Mouse (Mus musculus) liver, embryonic 11.5 days (tissue): ENCODE measurements around the gene Angptl7. TPM values are rescaled to one million over a fixed set of nuclear protein-coding genes. Genes with fewer than 3 reads are reported as not detected.

ENCODE experiments used
- ATAC-seq: fragments of 200-750 bp; cut with Nextera tagmentation; replicated peaks from 2 replicates; pipeline ENCODE4 v1.8.0; 2017; ENCODE audit warnings: moderate number of reproducible peaks, mild to moderate bottlenecking, moderate TSS enrichment, moderate library complexity; ENCODE audit not compliant: low FRiP score
- DNase-seq: peaks from one replicate; pipeline ENCODE4 v3.0.0-alpha.2; 2017; ENCODE audit warnings: low spot score
- H3K27ac ChIP-seq: fragments of 300-500 bp; sonication (generic); 2 replicates; pipeline ENCODE4 v1.5.1; 2014; ENCODE audit warnings: mild to moderate bottlenecking, low read depth, low read length, control low read depth
- H3K27me3 ChIP-seq: fragments of 300-500 bp; sonication (generic); replicated peaks from 2 replicates; pipeline ENCODE4 v1.6.1; 2014; ENCODE audit warnings: low read length, mixed read lengths; ENCODE audit not compliant: control insufficient read depth, insufficient read depth
- H3K36me3 ChIP-seq: fragments of 300-500 bp; sonication (generic); 2 replicates; pipeline ENCODE4 v1.6.1; 2014; ENCODE audit warnings: mild to moderate bottlenecking, low read length, moderate library complexity, mixed read lengths; ENCODE audit not compliant: control insufficient read depth, insufficient read depth
- H3K4me1 ChIP-seq: fragments of 300-500 bp; sonication (generic); replicated peaks from 2 replicates; pipeline ENCODE4 v1.6.1; 2014; ENCODE audit warnings: low read length, mixed read lengths; ENCODE audit not compliant: control insufficient read depth, insufficient read depth
- H3K4me2 ChIP-seq: fragments of 300-500 bp; sonication (generic); 2 replicates; pipeline ENCODE4 v1.6.1; 2014; ENCODE audit warnings: mild to moderate bottlenecking, control low read depth, moderate library complexity
- H3K4me3 ChIP-seq: fragments of 300-500 bp; sonication (generic); 2 replicates; pipeline ENCODE4 v1.5.1; 2014; ENCODE audit warnings: low read depth, low read length, control low read depth
- H3K9ac ChIP-seq: fragments of 300-500 bp; sonication (generic); 2 replicates; pipeline ENCODE4 v1.6.1; 2014; ENCODE audit warnings: low read depth, low read length, control low read depth
- H3K9me3 ChIP-seq: fragments of 300-500 bp; sonication (generic); 2 replicates; pipeline ENCODE4 v1.6.1; 2016; ENCODE audit warnings: low read length, inconsistent platforms, mixed read lengths; ENCODE audit not compliant: control insufficient read depth
- WGBS: fragments of 180-500 bp; shearing (Covaris S2); extraction: QIAGEN DNeasy Blood & Tissue Kit; methylation state at CpG from one replicate; pipeline ENCODE4 v1.1.7; 2014; 5-methylcytosine and 5-hydroxymethylcytosine counted together
- polyA plus RNA-seq: library from polyadenylated mRNA; unstranded; fragments of >200 nt; fragmentation: Nextera tagmentation; extraction: Ambion mirVana; gene quantifications from 2 replicates; pipeline ENCODE4 v1.2.1, GENCODE M21; 2014

Angptl7 gene
- polyA plus RNA-seq = 0.92 and 0.96 TPM in 2 replicates

GRCm38 (mm10) chr4:148500410-148500867, at the start of gene Angptl7:
Gene Angptl7, minus strand, starts transcription at chr4:148500460.
- H3K4me2 ChIP-seq = no peak within 1 kb of the TSS
- no peaks in the 10 kb centered on the region for H3K27me3 ChIP-seq
- H3K27ac ChIP-seq = no peak within 1 kb of the TSS
- H3K4me1 ChIP-seq = no peaks in the 10 kb centered on the region
- 58% methylated on average over 4 of the region's 4 CpGs for WGBS
- DNase-seq = no peak
- peaks cover 6% of the 10 kb centered on the region; the same call in 1 of the 2 replicates for H3K36me3 ChIP-seq
- ATAC-seq = no peak
- H3K4me3 ChIP-seq = no peak within 1 kb of the TSS
- H3K9ac ChIP-seq = no peak within 1 kb of the TSS
- no peaks in the 10 kb centered on the region for H3K9me3 ChIP-seq

- H3K4me2 ChIP-seq = no peak overlapping the region
- H3K27ac ChIP-seq = no peak overlapping the region
- no peaks in the 10 kb centered on the region for H3K27me3 ChIP-seq
- ATAC-seq (no peak), DNase-seq (no peak)
- no peak overlapping the region for H3K4me3 ChIP-seq
- 83% methylated on average over 4 of the region's 4 CpGs for WGBS
- no peaks in the 10 kb centered on the region for H3K9me3 ChIP-seq
- no peak overlapping the region for H3K9ac ChIP-seq
- H3K36me3 ChIP-seq = peaks cover 59% of the 10 kb centered on the region
- no peaks in the 10 kb centered on the region for H3K4me1 ChIP-seq
These were observed 48.8 kb upstream of the Angptl7 start for GRCm38 (mm10) chr4:148549106-148549505.

DNA sequence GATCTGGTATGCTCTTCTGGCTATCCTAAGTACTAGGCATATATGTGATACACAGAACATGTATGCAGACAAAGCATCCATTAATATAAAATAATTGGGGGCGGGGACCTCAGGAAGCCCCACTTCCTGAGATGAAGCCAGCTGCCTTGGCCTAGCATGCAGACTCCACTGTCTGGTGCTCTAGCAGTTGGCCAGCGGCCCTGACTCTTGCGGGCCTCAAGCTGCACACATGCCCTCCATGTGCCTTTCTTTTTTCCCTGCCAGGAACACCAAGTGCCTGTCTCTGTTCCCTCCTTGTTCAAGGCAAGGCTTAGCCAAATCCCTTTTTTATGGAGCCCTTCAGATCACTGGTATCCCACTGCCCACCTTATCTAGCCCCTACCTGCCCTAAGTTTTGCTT, 35.6 kb upstream of the Angptl7 start:
- no peak overlapping the region for H3K4me3 ChIP-seq
- peaks cover 52% of the 10 kb centered on the region for H3K36me3 ChIP-seq
- H3K27me3 ChIP-seq = no peaks in the 10 kb centered on the region
- H3K9me3 ChIP-seq = no peaks in the 10 kb centered on the region
- H3K27ac ChIP-seq = no peak overlapping the region
- ATAC-seq = no peak
- H3K9ac ChIP-seq = no peak overlapping the region
- no peaks in the 10 kb centered on the region for H3K4me1 ChIP-seq
- no peak for DNase-seq
- 92% methylated on average over 3 of the region's 3 CpGs for WGBS
- H3K4me2 ChIP-seq = no peak overlapping the region

- Histone ChIP-seq H3K36me3 (peaks cover 44% of the 10 kb centered on the region), H3K9ac (no peak overlapping the region), H3K4me2 (no peak overlapping the region), H3K27me3 (no peaks in the 10 kb centered on the region), H3K4me3 (no peak overlapping the region), H3K9me3 (no peaks in the 10 kb centered on the region), H3K27ac (no peak overlapping the region), H3K4me1 (no peaks in the 10 kb centered on the region)
- 90% methylated on average over 12 of the region's 12 CpGs for WGBS
- no peak for DNase-seq
- no peak for ATAC-seq
These were observed 33.5 kb upstream of the Angptl7 start for GRCm38 (mm10) chr4:148533613-148534328.

DNA sequence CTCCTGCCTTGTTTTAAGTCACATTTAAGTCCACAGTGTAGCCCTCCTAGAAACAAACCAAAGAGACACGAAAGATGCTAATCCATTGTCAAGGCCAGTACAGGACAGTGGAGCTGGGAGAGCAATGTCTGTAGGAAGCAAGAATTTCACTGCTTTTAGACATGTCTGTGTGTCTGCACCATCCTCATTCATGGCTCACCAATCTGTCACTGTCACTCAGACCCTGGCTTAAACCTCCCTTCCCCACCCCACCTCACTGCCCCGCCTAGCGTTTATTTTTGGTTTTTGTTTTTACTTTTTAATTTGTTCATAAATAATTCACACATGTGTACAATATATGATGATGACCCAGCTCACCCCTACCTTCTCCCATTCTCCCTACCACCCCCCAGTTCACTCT, 32.3 kb upstream of the Angptl7 start:
- WGBS = 91% methylated on average over 3 of the region's 3 CpGs
- ATAC-seq (no peak), DNase-seq (no peak)
- Histone ChIP-seq H3K4me1 (no peaks in the 10 kb centered on the region), H3K27me3 (no peaks in the 10 kb centered on the region), H3K4me2 (no peak overlapping the region), H3K36me3 (peaks cover 37% of the 10 kb centered on the region), H3K9me3 (no peaks in the 10 kb centered on the region), H3K27ac (no peak overlapping the region), H3K9ac (no peak overlapping the region), H3K4me3 (no peak overlapping the region)

- no peak overlapping the region for H3K27ac ChIP-seq
- H3K9me3 ChIP-seq = no peaks in the 10 kb centered on the region
- DNase-seq (no peak), ATAC-seq (no peak)
- peaks cover 28% of the 10 kb centered on the region for H3K36me3 ChIP-seq
- H3K9ac ChIP-seq = no peak overlapping the region
- no peaks in the 10 kb centered on the region for H3K4me1 ChIP-seq
- no peak overlapping the region for H3K4me3 ChIP-seq
- H3K27me3 ChIP-seq = no peaks in the 10 kb centered on the region
- no peak overlapping the region for H3K4me2 ChIP-seq
- WGBS = 82% methylated on average over 4 of the region's 4 CpGs
These were observed 31.1 kb upstream of the Angptl7 start for GRCm38 (mm10) chr4:148531341-148531740.

DNA sequence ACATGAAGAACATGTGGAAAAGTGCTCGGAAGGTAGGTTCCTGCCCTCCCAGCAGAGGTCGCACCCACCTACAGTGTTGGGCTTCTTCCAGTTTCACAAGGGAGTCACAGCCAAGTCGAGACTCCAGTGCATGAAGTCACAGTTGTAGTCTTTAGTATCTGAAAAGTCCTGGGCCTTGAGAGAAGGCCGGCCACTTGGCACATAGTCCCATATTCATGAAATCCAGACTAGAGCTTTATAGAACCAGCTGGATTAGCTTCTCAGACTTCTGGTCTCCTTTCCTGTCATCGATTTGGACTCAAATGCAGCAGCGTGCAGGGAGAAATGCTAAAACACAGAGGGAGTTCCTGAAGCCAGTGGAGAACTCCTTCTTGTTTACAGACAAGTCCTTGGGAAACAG, 30.5 kb upstream of the Angptl7 start:
- 90% methylated on average over 6 of the region's 6 CpGs for WGBS
- ATAC-seq (no peak), DNase-seq (no peak)
- peaks cover 25% of the 10 kb centered on the region for H3K36me3 ChIP-seq
- H3K4me1 ChIP-seq = no peaks in the 10 kb centered on the region
- H3K4me2 ChIP-seq = no peak overlapping the region
- H3K9me3 ChIP-seq = no peaks in the 10 kb centered on the region
- H3K9ac ChIP-seq = no peak overlapping the region
- no peak overlapping the region for H3K4me3 ChIP-seq
- H3K27ac ChIP-seq = no peak overlapping the region
- no peaks in the 10 kb centered on the region for H3K27me3 ChIP-seq

DNA sequence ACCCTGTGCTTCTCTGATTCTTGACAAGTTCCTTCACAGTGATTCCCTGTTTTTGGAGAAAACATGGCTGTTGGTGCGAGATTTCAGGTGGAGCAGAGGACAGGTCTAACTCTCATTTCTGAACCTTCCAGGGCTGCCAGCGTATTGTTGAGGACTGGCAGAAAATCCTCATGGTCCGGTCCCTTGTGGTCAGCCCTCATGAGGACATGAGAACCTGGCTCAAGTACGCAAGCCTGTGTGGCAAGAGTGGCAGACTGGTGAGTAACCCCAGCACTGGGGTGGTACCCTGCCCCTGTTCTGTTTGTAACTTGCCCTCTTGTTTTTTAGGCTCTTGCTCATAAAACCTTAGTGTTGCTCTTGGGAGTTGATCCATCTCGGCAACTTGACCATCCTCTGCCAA, 30.1 kb upstream of the Angptl7 start:
- H3K27me3 ChIP-seq = no peaks in the 10 kb centered on the region
- H3K9ac ChIP-seq = no peak overlapping the region
- DNase-seq (no peak), ATAC-seq (no peak)
- H3K27ac ChIP-seq = no peak overlapping the region
- no peaks in the 10 kb centered on the region for H3K4me1 ChIP-seq
- no peak overlapping the region for H3K4me2 ChIP-seq
- no peak overlapping the region for H3K4me3 ChIP-seq
- H3K36me3 ChIP-seq = peaks cover 22% of the 10 kb centered on the region
- H3K9me3 ChIP-seq = no peaks in the 10 kb centered on the region
- 94% methylated on average over 5 of the region's 5 CpGs for WGBS
